Mouse (Mus musculus) kidney, adult 9 months (tissue): ENCODE data around the gene Cutc.

Experiments
- DNase-seq: peaks from one replicate; pipeline ENCODE4 v3.0.0; 2022

Gene Cutc

DNA sequence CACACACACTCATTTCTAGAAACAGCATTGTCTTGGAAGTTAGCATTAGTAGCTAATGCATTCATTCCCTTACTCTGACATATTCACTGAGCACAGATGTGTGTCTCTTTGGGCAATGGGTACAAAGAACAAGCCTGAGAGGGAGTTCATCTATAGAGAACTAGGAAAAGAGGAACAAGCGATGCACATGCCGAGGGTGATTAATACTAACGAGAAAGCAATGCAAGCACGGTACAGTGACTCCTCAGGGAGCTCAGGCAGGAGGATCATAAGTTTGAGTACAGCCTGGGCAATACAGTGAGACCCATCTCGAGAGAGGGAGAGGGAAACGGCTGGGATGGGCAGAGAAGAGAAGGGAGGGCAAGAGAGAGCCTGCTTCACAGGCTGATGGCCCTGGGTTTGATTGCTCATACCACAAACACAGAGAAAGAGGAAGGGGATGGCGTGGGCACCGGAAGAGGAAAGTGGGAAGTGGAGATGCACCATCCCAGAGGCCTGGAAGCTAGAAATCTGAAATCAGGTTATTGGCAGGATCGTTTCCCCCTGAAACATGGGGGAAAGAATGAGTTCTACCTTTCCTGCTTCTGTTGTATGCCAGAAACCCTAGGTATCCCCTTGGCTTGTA, 48.7 kb downstream of the Cutc start:
- no peak for DNase-seq

DNA sequence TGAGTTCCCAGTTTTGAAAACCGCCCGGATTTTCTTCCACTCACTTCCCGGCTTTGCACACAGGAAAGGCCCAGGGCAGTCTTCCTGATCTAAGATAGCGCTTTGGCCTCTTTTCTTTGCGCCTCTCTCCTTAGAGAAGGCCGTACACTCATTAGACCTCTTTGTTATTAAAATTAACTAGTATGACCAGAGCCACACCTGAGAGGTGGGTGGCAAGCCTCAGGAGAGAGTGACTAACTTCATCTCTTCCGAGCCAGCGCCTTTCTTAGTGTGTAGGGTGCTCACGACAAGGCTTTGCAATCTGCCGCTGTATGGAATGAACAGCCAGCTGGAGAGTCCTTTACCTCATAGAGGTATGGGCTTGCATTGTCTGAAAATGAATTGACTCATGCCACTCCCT, 51.1 kb downstream of the Cutc start:
- no peak for DNase-seq

DNA sequence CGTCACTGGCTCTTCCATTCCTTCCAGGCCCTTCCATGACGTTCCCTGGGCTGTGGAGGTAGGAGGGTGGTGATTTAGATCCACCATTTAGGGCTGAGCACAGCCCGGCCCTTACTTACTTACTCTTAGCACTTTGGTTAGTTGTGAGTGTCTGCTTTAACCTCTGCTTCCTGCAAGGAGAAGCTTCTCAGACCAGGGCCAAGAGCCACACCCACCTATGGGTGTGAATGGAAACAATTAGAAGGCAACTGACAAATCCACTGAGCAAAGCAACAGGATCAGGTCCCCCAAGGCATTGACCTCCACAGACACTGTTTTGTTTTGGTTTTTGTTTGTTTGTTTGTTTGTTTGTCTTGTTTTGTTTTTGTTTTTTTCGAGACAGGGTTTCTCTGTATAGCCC, 56.5 kb downstream of the Cutc start:
- DNase-seq: no peak

DNA sequence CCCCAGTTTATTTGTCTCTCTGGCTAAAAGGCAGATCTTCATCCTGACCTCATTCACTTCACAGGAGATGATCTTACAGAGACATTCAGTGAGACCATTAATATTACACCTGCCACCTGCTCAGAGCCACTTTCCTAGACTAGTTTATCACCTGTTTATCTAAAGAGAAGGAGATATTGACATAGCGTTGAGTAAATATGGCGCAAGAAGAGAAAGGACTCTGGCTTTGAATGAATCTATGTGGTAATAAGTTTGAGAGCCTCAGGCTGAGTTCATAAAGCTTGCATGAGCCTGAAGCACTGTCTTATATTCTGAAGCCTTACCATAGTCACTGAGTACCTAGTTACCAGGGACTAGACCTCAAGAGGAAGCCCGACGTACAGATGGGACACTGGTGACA, 58.6 kb downstream of the Cutc start:
- DNase-seq: no peak

DNA sequence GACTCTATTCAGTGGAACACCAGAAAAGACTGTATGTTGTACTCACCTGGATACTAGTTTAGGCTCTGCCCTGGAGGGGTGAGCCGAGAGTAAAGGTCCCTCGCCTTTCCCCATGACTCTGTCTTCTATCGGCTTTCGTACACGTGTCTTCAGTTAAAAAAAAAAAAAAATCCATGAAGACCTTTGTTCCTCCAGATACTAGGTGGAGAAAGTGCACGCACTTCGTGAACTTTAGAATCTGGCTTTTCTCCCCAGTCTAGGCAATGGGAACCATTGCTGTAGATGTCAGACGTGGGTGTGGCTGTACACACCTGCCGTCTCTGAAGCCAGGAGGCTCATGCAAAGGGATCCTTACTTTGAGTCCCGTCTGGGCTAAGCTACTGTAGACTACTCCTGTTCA, 60.5 kb downstream of the Cutc start:
- peak; percentile 72 for DNase-seq

DNA sequence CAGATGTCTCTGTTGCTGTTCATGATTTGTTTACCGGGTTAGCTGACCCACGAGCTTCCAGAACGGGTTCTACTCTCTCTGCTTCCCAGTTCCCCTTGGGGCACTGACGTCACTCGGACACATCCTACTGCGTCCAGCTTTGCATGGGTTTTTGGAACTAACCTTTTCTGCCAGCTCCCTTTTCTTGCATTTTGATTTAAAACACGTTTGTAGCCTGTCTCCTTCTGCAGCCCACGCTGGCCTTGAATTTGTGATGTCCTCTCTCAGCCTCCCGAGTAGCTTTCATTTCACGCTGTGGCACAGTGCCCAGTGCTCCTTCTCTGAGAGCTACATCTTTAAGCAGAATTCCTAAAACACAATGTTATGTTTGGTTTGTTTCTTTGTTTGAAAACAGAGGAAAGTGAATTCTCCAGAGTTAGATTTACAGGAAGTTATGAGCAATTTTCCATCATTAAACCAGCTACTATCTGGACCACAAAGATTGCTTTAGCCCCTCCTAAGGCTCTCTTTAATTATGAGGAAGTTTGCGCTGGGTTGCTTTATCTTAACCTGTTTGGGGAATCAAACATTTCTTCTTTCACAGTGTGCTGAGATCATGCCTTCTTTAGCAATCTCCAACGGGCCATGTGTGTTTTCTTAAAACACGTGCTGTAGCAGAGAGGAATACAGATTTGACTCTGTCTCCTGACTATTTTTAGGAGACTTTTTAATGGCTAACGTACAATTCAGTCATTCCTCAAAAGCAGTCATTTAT, 63.0 kb downstream of the Cutc start:
- DNase-seq: no peak
